ENCODE assay signal across 13 mouse cellular contexts in the genomic region with DNA sequence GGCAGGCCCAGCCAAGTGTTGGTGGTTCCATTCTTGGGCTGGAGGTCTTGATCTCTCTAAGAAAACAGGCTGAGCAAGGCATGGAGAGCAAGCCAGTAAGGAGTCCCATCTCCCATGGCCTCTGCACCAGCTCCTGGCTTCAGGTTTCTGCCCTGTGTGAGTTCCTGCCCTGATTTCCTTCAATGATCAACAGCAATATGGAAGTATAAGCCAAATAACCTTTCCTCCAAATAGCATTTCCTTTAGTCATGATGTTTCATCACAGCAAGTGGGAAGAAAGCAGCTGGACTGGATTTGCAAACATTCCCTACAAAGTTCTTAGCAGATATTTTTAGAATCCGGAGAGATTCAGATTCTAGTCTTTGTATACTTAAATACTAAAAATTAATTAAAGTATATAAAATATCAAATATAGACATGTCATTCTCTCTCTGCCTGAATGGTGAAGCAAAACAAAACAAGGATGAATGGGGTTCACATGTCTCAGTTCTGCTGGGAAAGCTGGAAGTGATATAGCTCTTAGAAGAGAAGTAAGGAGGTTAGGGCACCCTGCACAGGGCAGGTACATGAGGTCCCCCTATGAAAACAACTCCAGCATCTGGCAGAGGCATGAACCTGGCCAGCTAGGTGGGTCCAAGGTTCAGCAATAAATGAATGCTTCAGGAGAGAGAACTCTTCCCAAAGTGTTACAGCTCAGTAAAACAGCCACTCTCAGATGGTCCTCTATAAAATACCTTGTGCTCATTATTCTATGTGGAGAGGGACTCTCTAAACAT. TPM values are rescaled to one million over a fixed set of nuclear protein-coding genes. Genes with fewer than 3 reads are reported as not detected.
DNase-seq lines count a peak whose midpoint lies in the region; ATAC-seq and TF ChIP-seq lines count a peak whose summit lies in the region.
"Had no signal": no experiment of that assay in that cellular context is flagged by ENCODE, and none has a peak within 500 bp of the region (broad histone marks: within the 10 kb centered on the region; RNA-seq: fewer than 3 reads in every experiment).

No protein-coding gene starts in this region.

- no peaks in the 10 kb centered on the region for H3K9me3 ChIP-seq in heart, embryonic 12.5 days (replicated peaks)
- no peaks in the 10 kb centered on the region for H3K9me3 ChIP-seq in lung, embryonic 16.5 days (ENCODE audit: control insufficient read depth, low read length)
- H3K9me3 ChIP-seq: liver, embryonic 15.5 days; midbrain, embryonic 13.5 days; neural tube, embryonic 13.5 days; stomach, embryonic 15.5 days had no signal

- 80% methylated on average over 1 of the region's 1 CpGs for WGBS in heart, embryonic 12.5 days
- 65% methylated on average over 1 of the region's 1 CpGs for WGBS in lung, embryonic 16.5 days
- WGBS in small intestine, adult 2 months: 49% methylated on average over 1 of the region's 1 CpGs

- H3K27me3 ChIP-seq in heart, embryonic 12.5 days (replicated peaks): no peaks in the 10 kb centered on the region
- H3K27me3 ChIP-seq in lung, embryonic 16.5 days (ENCODE audit: control insufficient read depth, insufficient read depth, low read depth, low read length): no peaks in the 10 kb centered on the region
- H3K27me3 ChIP-seq in small intestine, adult 2 months (ENCODE audit: control insufficient read depth, insufficient read depth, low read length): no peaks in the 10 kb centered on the region
- H3K27me3 ChIP-seq: liver, embryonic 15.5 days; midbrain, embryonic 13.5 days; neural tube, embryonic 13.5 days; stomach, embryonic 15.5 days had no signal

- no peaks in the 10 kb centered on the region for H3K36me3 ChIP-seq in heart, embryonic 12.5 days
- H3K36me3 ChIP-seq in lung, embryonic 16.5 days (ENCODE audit: control insufficient read depth, insufficient read depth, low read length): no peaks in the 10 kb centered on the region
- H3K36me3 ChIP-seq in small intestine, adult 2 months (ENCODE audit: control insufficient read depth, insufficient read depth, low read length): no peaks in the 10 kb centered on the region
- H3K36me3 ChIP-seq: liver, embryonic 15.5 days; midbrain, embryonic 13.5 days; neural tube, embryonic 13.5 days; stomach, embryonic 15.5 days had no signal

- H3K4me2 ChIP-seq in heart, embryonic 12.5 days: no peak overlapping the region
- H3K4me2 ChIP-seq in lung, embryonic 16.5 days (ENCODE audit: low read depth, low read length): no peak overlapping the region
- H3K4me2 ChIP-seq: liver, embryonic 15.5 days; midbrain, embryonic 13.5 days; neural tube, embryonic 13.5 days; stomach, embryonic 15.5 days had no signal

- no peak for ATAC-seq in heart, embryonic 12.5 days (ENCODE audit: insufficient number of reproducible peaks, low FRiP score)
- 0 out of 2 replicates have a peak, but pooled peaks have one; percentile 23 for ATAC-seq in lung, embryonic 16.5 days (ENCODE audit: low read depth)
- ATAC-seq in megakaryocyte, adult 5-6 weeks (ENCODE audit: poor library complexity, severe bottlenecking): no peak
- ATAC-seq: midbrain, embryonic 13.5 days had no signal

- peaks cover 4% of the 10 kb centered on the region; the same call in 1 of the 2 replicates for H3K4me1 ChIP-seq in heart, embryonic 12.5 days (replicated peaks)
- no peaks in the 10 kb centered on the region for H3K4me1 ChIP-seq in lung, embryonic 16.5 days (replicated peaks; ENCODE audit: control insufficient read depth, insufficient read depth, low read length)
- peaks cover 2% of the 10 kb centered on the region; the same call in 1 of the 2 replicates for H3K4me1 ChIP-seq in small intestine, adult 2 months (ENCODE audit: control insufficient read depth, insufficient read depth, insufficient read length, low read length)
- H3K4me1 ChIP-seq: liver, embryonic 15.5 days; midbrain, embryonic 13.5 days; neural tube, embryonic 13.5 days; stomach, embryonic 15.5 days had no signal

- no peak for TF ChIP-seq CTCF in small intestine, adult 2 months (IDR thresholded peaks at IDR 0.05; ENCODE audit: extremely low read depth, insufficient read length, insufficient replicate concordance, low read depth, low read length)

- no peak for TF ChIP-seq POLR2A in small intestine, adult 2 months (IDR thresholded peaks at IDR 0.05; ENCODE audit: low read depth, low read length)

- H3K27ac ChIP-seq in heart, embryonic 12.5 days (ENCODE audit: poor library complexity, severe bottlenecking): no peak overlapping the region
- no peak overlapping the region for H3K27ac ChIP-seq in lung, embryonic 16.5 days (ENCODE audit: low read length)
- peak overlapping the region; percentile 6; the same call in 1 of the 2 replicates for H3K27ac ChIP-seq in small intestine, adult 2 months (ENCODE audit: insufficient read depth, low read depth, low read length)
- H3K27ac ChIP-seq: liver, embryonic 15.5 days; midbrain, embryonic 13.5 days; neural tube, embryonic 13.5 days; stomach, embryonic 15.5 days had no signal

- no peak overlapping the region for H3K9ac ChIP-seq in heart, embryonic 12.5 days
- H3K9ac ChIP-seq in lung, embryonic 16.5 days (ENCODE audit: low read length): no peak overlapping the region
- H3K9ac ChIP-seq: liver, embryonic 15.5 days; midbrain, embryonic 13.5 days; neural tube, embryonic 13.5 days; stomach, embryonic 15.5 days had no signal

- no peak overlapping the region for H3K4me3 ChIP-seq in heart, embryonic 12.5 days
- H3K4me3 ChIP-seq in lung, embryonic 16.5 days (ENCODE audit: low read length): no peak overlapping the region
- H3K4me3 ChIP-seq in small intestine, adult 2 months (ENCODE audit: low read depth, low read length): no peak overlapping the region
- H3K4me3 ChIP-seq: liver, embryonic 15.5 days; midbrain, embryonic 13.5 days; neural tube, embryonic 13.5 days; stomach, embryonic 15.5 days had no signal

- peak; percentile 96 for DNase-seq in heart, adult 11 months
- DNase-seq in lung, postnatal 10 days: no peak
- peak; percentile 79 for DNase-seq in gonadal fat pad, adult 2 months (ENCODE audit: low read depth)
- no peak for DNase-seq in neural tube, embryonic 10.5 days (ENCODE audit: extremely low spot score, low spot score)
- DNase-seq: cerebellum, postnatal 10 days had no signal

RNA-seq across cellular contexts. Expression of gene Aldh1a1, which starts 37.6 kb away (rescaled TPM):
- polyA plus RNA-seq in heart, embryonic 12.5 days (2016; fragmentation: Nextera tagmentation; extraction: Ambion mirVana): 2.2 and 2.3 TPM in 2 replicates
- 28.1 and 31.8 TPM in 2 replicates for polyA plus RNA-seq in lung, embryonic 16.5 days (2015; fragmentation: Nextera tagmentation; extraction: Ambion mirVana)
- 357 and 360 TPM in 2 replicates for polyA plus RNA-seq in gonadal fat pad, adult 2 months (2012; rRNA removed)
- 11.4 and 11.8 TPM in 2 replicates for polyA plus RNA-seq in small intestine, adult 2 months (2012; rRNA removed)
- total RNA-seq in megakaryocyte, adult 5-6 weeks (2015): 1.7 and 2.1 TPM in 2 replicates
- 4.1 and 7.7 TPM in 2 replicates for total RNA-seq in megakaryocyte, adult 5-6 weeks (2017)

Comparison
In these comparisons a context has a peak if more than half of its experiments do, and no peak if none do; other contexts are left out.
1. DNase-seq: peak in heart, adult 11 months (single experiment) and gonadal fat pad, adult 2 months (single experiment); none in lung, postnatal 10 days (single experiment) and neural tube, embryonic 10.5 days (single experiment).
2. RNA of gene Aldh1a1, which starts 37.6 kb away (polyA plus RNA-seq): 357 to 360 TPM in gonadal fat pad, adult 2 months; 28.1 to 31.8 TPM in lung, embryonic 16.5 days, 11.4 to 11.8 TPM in small intestine, adult 2 months and 2.2 to 2.3 TPM in heart, embryonic 12.5 days; every median in the first group is over 10 times any median in the second.